Mouse (Mus musculus): Measurements from ENCODE around the gene Zfp980.
"Not testable (repeated sequence)": the region's sequence is repeated elsewhere in the genome, so short reads cannot be mapped to it uniquely, and the experiment has no call there.

GRCm38 (mm10) chr4:145744935-145745644 is 74.6 kb downstream of the Zfp980 start:
- not testable (repeated sequence) for TF ChIP-seq POLR2A (IDR thresholded peaks at IDR 0.05; ENCODE audit: low read depth, low read length); GABPA (IDR thresholded peaks at IDR 0.05; ENCODE audit: insufficient replicate concordance, low read depth, low read length); IRF4 (IDR thresholded peaks at IDR 0.05; ENCODE audit: low read depth, low read length); MAX (IDR thresholded peaks at IDR 0.05; ENCODE audit: low read length); ZC3H11A (IDR thresholded peaks at IDR 0.05; ENCODE audit: low read depth, low read length); CTCF (conservative IDR thresholded peaks at IDR 0.05 in 1 of 2, IDR thresholded peaks at IDR 0.05 in 1 of 2; ENCODE audit: low read depth in 2 of 2, low read length in 2 of 2)

All from CH12.LX (cell line).